Mouse (Mus musculus): ENCODE data around the gene Gm49320.

- TF ChIP-seq CTCF (IDR thresholded peaks at IDR 0.05) (no peak), EP300 (IDR thresholded peaks at IDR 0.05) (no peak)
Measured at GRCm38 (mm10) chr8:4222059-4222458, 16.6 kb upstream of the Gm49320 start.

Measured in lung, postnatal 0 days (tissue).